Mouse (Mus musculus): Measurements from ENCODE around the gene Hoxa4.

GRCm38 (mm10) chr6:52235866-52236265 lies 44.3 kb upstream of the Hoxa4 start:
- TF ChIP-seq POLR2A (IDR thresholded peaks at IDR 0.05; ENCODE audit: insufficient read depth, low read depth, low read length) (no peak), CTCF (IDR thresholded peaks at IDR 0.05; ENCODE audit: insufficient read depth, low read depth, low read length) (no peak)

All from olfactory bulb, adult 2 months (tissue).